Mouse (Mus musculus): ENCODE measurements around the gene Gm20696. TPM values are rescaled to one million over a fixed set of nuclear protein-coding genes. Genes with fewer than 3 reads are reported as not detected.

Gm20696 gene
- polyA plus RNA-seq, 1 experiment from 2014 or later: 2.7 TPM

GRCm38 (mm10) chr6:99600168-99600793 is 66.3 kb downstream of the Gm20696 start:
- H3K9me3 ChIP-seq: no peaks in the 10 kb centered on the region
- no peak overlapping the region for H3K27ac ChIP-seq (replicated peaks)
- no peak for ATAC-seq (ENCODE audit: low read depth)
- H3K36me3 ChIP-seq: no peaks in the 10 kb centered on the region
- WGBS: 30% methylated on average over 10 of the region's 10 CpGs
- H3K4me1 ChIP-seq (replicated peaks): peaks cover 12% of the 10 kb centered on the region
- peak overlapping the region; percentile 35 for H3K4me2 ChIP-seq
- H3K4me3 ChIP-seq: no peak overlapping the region
- no peak overlapping the region for H3K9ac ChIP-seq
- H3K27me3 ChIP-seq: peaks cover 4% of the 10 kb centered on the region; the same call in 1 of the 2 replicates

DNA sequence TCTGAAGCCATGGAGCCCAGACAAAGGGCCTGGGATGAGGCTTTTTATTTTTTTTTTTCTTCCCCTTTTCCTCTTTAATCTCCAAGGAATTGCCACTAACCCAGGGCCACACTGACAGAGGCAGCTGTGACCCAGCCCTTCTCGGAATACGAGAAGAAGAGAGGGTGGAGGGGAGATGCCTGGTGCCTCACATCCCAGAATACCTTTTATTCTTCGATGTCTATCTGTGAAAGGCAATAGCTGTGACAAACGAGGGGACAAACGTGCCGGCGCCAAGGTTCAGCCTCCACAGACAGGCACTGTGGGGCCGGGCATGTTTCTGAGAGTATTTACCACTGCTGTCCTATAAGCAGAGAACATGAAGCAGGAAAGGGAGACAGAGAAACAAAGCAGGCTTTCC is 66.9 kb downstream of the Gm20696 start:
- WGBS: 8% methylated on average over 8 of the region's 8 CpGs
- peak overlapping the region; percentile 68 for H3K27ac ChIP-seq (replicated peaks)
- H3K36me3 ChIP-seq: no peaks in the 10 kb centered on the region
- H3K9ac ChIP-seq: peak overlapping the region; percentile 56; the same call in 1 of the 2 replicates
- H3K4me3 ChIP-seq: no peak overlapping the region
- no peaks in the 10 kb centered on the region for H3K9me3 ChIP-seq
- H3K4me1 ChIP-seq (replicated peaks): peaks cover 12% of the 10 kb centered on the region
- peak overlapping the region; percentile 35 for H3K4me2 ChIP-seq
- peak; percentile 27; the same call in 1 of the 2 replicates for ATAC-seq (ENCODE audit: low read depth)
- H3K27me3 ChIP-seq: peaks cover 4% of the 10 kb centered on the region; the same call in 1 of the 2 replicates

- Histone ChIP-seq H3K4me2 (peak overlapping the region; percentile 35; the same call in 1 of the 2 replicates), H3K27me3 (peaks cover 4% of the 10 kb centered on the region; the same call in 1 of the 2 replicates), H3K9me3 (no peaks in the 10 kb centered on the region), H3K4me3 (no peak overlapping the region), H3K36me3 (no peaks in the 10 kb centered on the region), H3K9ac (peak overlapping the region; percentile 56; the same call in 1 of the 2 replicates), H3K27ac (replicated peaks) (peak overlapping the region; percentile 68), H3K4me1 (replicated peaks) (peaks cover 12% of the 10 kb centered on the region)
- 30% methylated on average over 5 of the region's 5 CpGs for WGBS
- peak; percentile 76 for ATAC-seq (ENCODE audit: low read depth)
These were observed 67.4 kb downstream of the Gm20696 start for GRCm38 (mm10) chr6:99599229-99599628.

DNA sequence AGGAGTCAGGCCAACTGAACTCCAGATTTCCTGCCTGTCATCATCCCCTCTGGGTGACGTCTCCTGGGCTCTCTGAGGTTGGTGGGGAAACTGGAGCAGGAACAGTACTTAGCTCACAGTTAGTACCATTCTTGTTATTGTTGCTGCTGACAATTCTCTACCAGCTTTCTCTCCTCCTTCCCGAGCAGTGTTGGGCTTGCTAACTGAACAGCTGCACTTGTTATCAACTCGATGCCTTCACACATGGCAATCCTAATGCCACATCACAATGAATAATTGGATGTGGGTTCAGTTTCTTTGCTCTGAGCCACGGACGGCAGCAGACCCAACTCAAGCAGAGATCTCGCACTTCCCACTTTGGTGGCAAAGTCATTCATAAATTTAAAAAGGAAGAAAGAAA is 89.6 kb downstream of the Gm20696 start:
- 64% methylated on average over 6 of the region's 6 CpGs for WGBS

DNA sequence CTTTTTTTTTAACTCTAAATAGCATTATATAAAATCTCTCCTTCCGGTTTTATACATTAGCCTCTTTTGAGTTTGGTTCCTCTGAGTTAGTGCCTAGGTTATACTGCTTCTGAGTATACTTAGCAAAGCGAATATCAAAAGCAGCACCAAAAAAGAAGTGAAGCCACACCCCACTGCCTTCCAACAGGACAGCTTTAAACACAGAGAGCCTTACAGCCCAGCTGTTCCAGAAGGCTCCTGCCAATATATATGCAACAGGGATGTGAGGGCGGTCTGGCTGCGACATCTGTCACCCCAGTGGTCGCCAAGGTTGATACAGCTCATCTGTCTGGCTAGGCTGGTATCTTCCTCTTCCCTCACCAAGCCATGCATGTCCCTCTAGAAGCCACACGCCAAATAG is 91.0 kb downstream of the Gm20696 start:
- H3K27me3 ChIP-seq: no peaks in the 10 kb centered on the region
- no peaks in the 10 kb centered on the region for H3K4me1 ChIP-seq (replicated peaks)
- H3K36me3 ChIP-seq: no peaks in the 10 kb centered on the region
- ATAC-seq (ENCODE audit: low read depth): no peak
- WGBS: 81% methylated on average over 6 of the region's 6 CpGs
- H3K4me2 ChIP-seq: no peak overlapping the region
- no peak overlapping the region for H3K4me3 ChIP-seq
- no peaks in the 10 kb centered on the region for H3K9me3 ChIP-seq
- H3K9ac ChIP-seq: no peak overlapping the region
- no peak overlapping the region for H3K27ac ChIP-seq (replicated peaks)

More for the DNA sequence above, 89.6 kb downstream of the Gm20696 start:
- no peak overlapping the region for H3K27ac ChIP-seq (replicated peaks)
- H3K4me3 ChIP-seq: no peak overlapping the region
- H3K4me1 ChIP-seq (replicated peaks): no peaks in the 10 kb centered on the region
- no peak overlapping the region for H3K4me2 ChIP-seq
- no peaks in the 10 kb centered on the region for H3K36me3 ChIP-seq
- H3K27me3 ChIP-seq: no peaks in the 10 kb centered on the region
- no peak for ATAC-seq (ENCODE audit: low read depth)
- no peaks in the 10 kb centered on the region for H3K9me3 ChIP-seq
- no peak overlapping the region for H3K9ac ChIP-seq

- ATAC-seq (ENCODE audit: low read depth): no peak
- Histone ChIP-seq H3K36me3 (no peaks in the 10 kb centered on the region), H3K4me2 (no peak overlapping the region), H3K4me1 (replicated peaks) (no peaks in the 10 kb centered on the region), H3K9me3 (no peaks in the 10 kb centered on the region), H3K27me3 (no peaks in the 10 kb centered on the region), H3K27ac (replicated peaks) (no peak overlapping the region), H3K9ac (no peak overlapping the region), H3K4me3 (no peak overlapping the region)
- WGBS: 90% methylated on average over 2 of the region's 2 CpGs
These were observed 93.3 kb downstream of the Gm20696 start for GRCm38 (mm10) chr6:99573343-99573742.

GRCm38 (mm10) chr6:99572071-99572470 is 94.5 kb downstream of the Gm20696 start:
- Histone ChIP-seq H3K27me3 (no peaks in the 10 kb centered on the region), H3K4me2 (no peak overlapping the region), H3K27ac (replicated peaks) (no peak overlapping the region), H3K36me3 (no peaks in the 10 kb centered on the region), H3K4me1 (replicated peaks) (no peaks in the 10 kb centered on the region), H3K9ac (no peak overlapping the region), H3K4me3 (no peak overlapping the region), H3K9me3 (no peaks in the 10 kb centered on the region)
- WGBS: 79% methylated on average over 5 of the region's 5 CpGs
- ATAC-seq (ENCODE audit: low read depth): no peak

- Histone ChIP-seq H3K27ac (replicated peaks) (no peak overlapping the region), H3K27me3 (no peaks in the 10 kb centered on the region), H3K9ac (no peak overlapping the region), H3K4me3 (no peak overlapping the region), H3K9me3 (no peaks in the 10 kb centered on the region), H3K4me2 (no peak overlapping the region), H3K4me1 (replicated peaks) (no peaks in the 10 kb centered on the region), H3K36me3 (no peaks in the 10 kb centered on the region)
- WGBS: 69% methylated on average over 8 of the region's 8 CpGs
- ATAC-seq (ENCODE audit: low read depth): no peak
These were observed 99.7 kb downstream of the Gm20696 start for GRCm38 (mm10) chr6:99566921-99567320.

DNA sequence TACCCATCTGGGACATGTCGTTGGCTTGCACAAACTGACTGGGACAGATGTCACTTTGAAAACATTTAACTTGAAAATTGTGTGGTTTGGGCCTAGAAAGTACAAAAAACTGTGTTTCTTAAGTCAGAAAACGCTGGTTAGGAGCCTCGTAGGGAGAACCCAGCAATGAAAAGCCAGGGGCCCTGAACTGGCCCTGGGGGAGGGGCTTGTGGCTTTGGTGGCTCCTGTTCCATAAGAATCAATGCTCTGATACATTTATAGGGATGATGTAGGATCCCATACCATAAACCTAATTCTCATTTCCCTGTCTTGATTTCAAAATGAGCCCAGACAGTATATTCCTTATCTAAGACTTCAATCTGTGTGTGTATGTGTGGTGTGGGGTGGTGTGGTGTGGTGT is 101.8 kb downstream of the Gm20696 start:
- no peak for ATAC-seq (ENCODE audit: low read depth)
- Histone ChIP-seq H3K4me2 (no peak overlapping the region), H3K4me3 (no peak overlapping the region), H3K27me3 (no peaks in the 10 kb centered on the region), H3K27ac (replicated peaks) (no peak overlapping the region), H3K9ac (no peak overlapping the region), H3K4me1 (replicated peaks) (no peaks in the 10 kb centered on the region), H3K36me3 (no peaks in the 10 kb centered on the region), H3K9me3 (no peaks in the 10 kb centered on the region)
- WGBS: 81% methylated on average over 3 of the region's 3 CpGs

- no peak overlapping the region for H3K27ac ChIP-seq (replicated peaks)
- no peak overlapping the region for H3K4me3 ChIP-seq
- no peak overlapping the region for H3K4me2 ChIP-seq
- no peaks in the 10 kb centered on the region for H3K27me3 ChIP-seq
- no peaks in the 10 kb centered on the region for H3K36me3 ChIP-seq
- no peak overlapping the region for H3K9ac ChIP-seq
- H3K4me1 ChIP-seq (replicated peaks): no peaks in the 10 kb centered on the region
- H3K9me3 ChIP-seq: no peaks in the 10 kb centered on the region
- ATAC-seq (ENCODE audit: low read depth): no peak
- WGBS: 88% methylated on average over 5 of the region's 5 CpGs
These were observed 109.6 kb downstream of the Gm20696 start for GRCm38 (mm10) chr6:99556950-99557349.

- no peaks in the 10 kb centered on the region for H3K4me1 ChIP-seq (replicated peaks)
- H3K4me3 ChIP-seq: no peak overlapping the region
- no peaks in the 10 kb centered on the region for H3K27me3 ChIP-seq
- WGBS: 72% methylated on average over 1 of the region's 1 CpGs
- H3K36me3 ChIP-seq: no peaks in the 10 kb centered on the region
- ATAC-seq (ENCODE audit: low read depth): no peak
- peaks cover 9% of the 10 kb centered on the region; the same call in 1 of the 2 replicates for H3K9me3 ChIP-seq
- H3K9ac ChIP-seq: no peak overlapping the region
- no peak overlapping the region for H3K27ac ChIP-seq (replicated peaks)
- H3K4me2 ChIP-seq: no peak overlapping the region
These were observed 113.8 kb downstream of the Gm20696 start for GRCm38 (mm10) chr6:99552816-99553215.

- Histone ChIP-seq H3K4me3 (no peak overlapping the region), H3K36me3 (no peaks in the 10 kb centered on the region), H3K27me3 (no peaks in the 10 kb centered on the region), H3K4me2 (no peak overlapping the region), H3K4me1 (replicated peaks) (no peaks in the 10 kb centered on the region), H3K9me3 (peaks cover 9% of the 10 kb centered on the region; the same call in 1 of the 2 replicates), H3K27ac (replicated peaks) (no peak overlapping the region), H3K9ac (no peak overlapping the region)
- no peak for ATAC-seq (ENCODE audit: low read depth)
- 96% methylated on average over 2 of the region's 2 CpGs for WGBS
These were observed 120.2 kb downstream of the Gm20696 start for GRCm38 (mm10) chr6:99546416-99546815.

- Histone ChIP-seq H3K27me3 (no peaks in the 10 kb centered on the region), H3K27ac (replicated peaks) (no peak overlapping the region), H3K36me3 (no peaks in the 10 kb centered on the region), H3K4me1 (replicated peaks) (no peaks in the 10 kb centered on the region), H3K9me3 (peaks cover 9% of the 10 kb centered on the region; the same call in 1 of the 2 replicates), H3K4me3 (no peak overlapping the region), H3K4me2 (no peak overlapping the region), H3K9ac (no peak overlapping the region)
- WGBS: 63% methylated on average over 6 of the region's 6 CpGs
- no peak for ATAC-seq (ENCODE audit: low read depth)
These were observed 121.2 kb downstream of the Gm20696 start for GRCm38 (mm10) chr6:99545437-99545836.
